Mouse (Mus musculus): Measurements from ENCODE around the gene BC049762.

- TF ChIP-seq CTCF (IDR thresholded peaks at IDR 0.05; ENCODE audit: low read depth, low read length) (no peak), POLR2A (IDR thresholded peaks at IDR 0.05; ENCODE audit: insufficient read depth, low read length) (no peak), EP300 (IDR thresholded peaks at IDR 0.05; ENCODE audit: insufficient read depth, low read depth, low read length) (no peak)
Measured at GRCm38 (mm10) chr11:51263286-51263831, 513 bp upstream of the BC049762 start.

All from ES-Bruce4 (cell line).